Mouse (Mus musculus) limb, embryonic 12.5 days (tissue): Measurements from ENCODE around the gene Dnajb13. TPM values are rescaled to one million over a fixed set of nuclear protein-coding genes. Genes with fewer than 3 reads are reported as not detected.

Experiments
- ATAC-seq: fragments of 200-750 bp; cut with Nextera tagmentation; 2 replicates; pipeline ENCODE4 v1.8.0; 2017; ENCODE audit warnings: low read depth, moderate TSS enrichment; ENCODE audit not compliant: insufficient number of reproducible peaks, insufficient read depth, low FRiP score, low TSS enrichment
- H3K27ac ChIP-seq: fragments of 300-500 bp; sonication (generic); 2 replicates; pipeline ENCODE4 v1.5.1; 2016; ENCODE audit warnings: mild to moderate bottlenecking, moderate library complexity
- H3K27me3 ChIP-seq: fragments of 300-500 bp; sonication (generic); 2 replicates; pipeline ENCODE4 v1.6.1; 2016; ENCODE audit warnings: mild to moderate bottlenecking, moderate library complexity
- H3K36me3 ChIP-seq: fragments of 300-500 bp; sonication (generic); 2 replicates; pipeline ENCODE4 v1.6.1; 2016; ENCODE audit warnings: mild to moderate bottlenecking, moderate library complexity
- H3K4me1 ChIP-seq: fragments of 300-500 bp; sonication (generic); replicated peaks from 2 replicates; pipeline ENCODE4 v1.6.1; 2016
- H3K4me2 ChIP-seq: fragments of 300-500 bp; sonication (generic); 2 replicates; pipeline ENCODE4 v1.6.1; 2016; ENCODE audit warnings: mild to moderate bottlenecking, moderate library complexity
- H3K4me3 ChIP-seq: fragments of 300-500 bp; sonication (generic); replicated peaks from 2 replicates; pipeline ENCODE4 v1.5.1; 2016; ENCODE audit warnings: mild to moderate bottlenecking
- H3K9ac ChIP-seq: fragments of 300-500 bp; sonication (generic); replicated peaks from 2 replicates; pipeline ENCODE4 v1.6.1; 2016; ENCODE audit warnings: mild to moderate bottlenecking, moderate library complexity
- H3K9me3 ChIP-seq: fragments of 300-500 bp; sonication (generic); 2 replicates; pipeline ENCODE4 v1.6.1; 2016; ENCODE audit warnings: mild to moderate bottlenecking, moderate library complexity
- WGBS: fragments of 180-500 bp; shearing (Covaris S2); methylation state at CpG from one replicate; pipeline ENCODE4 v1.1.7; 2016; 5-methylcytosine and 5-hydroxymethylcytosine counted together
- polyA plus RNA-seq: library from polyadenylated mRNA; unstranded; fragments of >200 nt; fragmentation: Nextera tagmentation; extraction: Ambion mirVana; gene quantifications from 2 replicates; pipeline ENCODE4 v1.2.1, GENCODE M21; 2016

Dnajb13 gene
- polyA plus RNA-seq, 1 experiment from 2014 or later: 0.35 TPM

DNA sequence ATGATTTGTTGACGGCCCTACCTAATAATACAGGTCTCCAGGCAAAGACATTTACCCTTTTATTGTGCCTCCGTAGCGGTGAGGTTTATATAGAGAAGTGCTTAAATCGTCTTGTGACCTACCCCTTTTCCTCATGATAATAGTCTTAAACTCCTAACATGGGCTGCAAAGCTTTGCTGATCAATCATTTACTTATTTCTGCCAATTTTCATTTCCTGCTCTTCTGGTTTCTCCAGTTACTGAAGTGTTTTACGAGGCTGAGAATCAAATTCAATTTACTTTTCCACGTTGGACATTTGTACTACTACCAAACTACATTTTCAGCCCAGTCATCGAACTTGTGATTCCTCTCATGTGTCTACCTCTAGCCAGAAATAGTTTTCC lies 22.8 kb upstream of the Dnajb13 start:
- peak overlapping the region; percentile 69 for H3K9ac ChIP-seq
- H3K36me3 ChIP-seq: peaks cover 18% of the 10 kb centered on the region
- peak overlapping the region; percentile 77 for H3K4me2 ChIP-seq
- no peak for ATAC-seq
- H3K4me3 ChIP-seq: peak overlapping the region; percentile 69
- H3K4me1 ChIP-seq: peaks cover 11% of the 10 kb centered on the region
- H3K9me3 ChIP-seq: no peaks in the 10 kb centered on the region
- WGBS: 31% methylated on average over 7 of the region's 7 CpGs
- peak overlapping the region; percentile 86 for H3K27ac ChIP-seq
- H3K27me3 ChIP-seq: no peaks in the 10 kb centered on the region

DNA sequence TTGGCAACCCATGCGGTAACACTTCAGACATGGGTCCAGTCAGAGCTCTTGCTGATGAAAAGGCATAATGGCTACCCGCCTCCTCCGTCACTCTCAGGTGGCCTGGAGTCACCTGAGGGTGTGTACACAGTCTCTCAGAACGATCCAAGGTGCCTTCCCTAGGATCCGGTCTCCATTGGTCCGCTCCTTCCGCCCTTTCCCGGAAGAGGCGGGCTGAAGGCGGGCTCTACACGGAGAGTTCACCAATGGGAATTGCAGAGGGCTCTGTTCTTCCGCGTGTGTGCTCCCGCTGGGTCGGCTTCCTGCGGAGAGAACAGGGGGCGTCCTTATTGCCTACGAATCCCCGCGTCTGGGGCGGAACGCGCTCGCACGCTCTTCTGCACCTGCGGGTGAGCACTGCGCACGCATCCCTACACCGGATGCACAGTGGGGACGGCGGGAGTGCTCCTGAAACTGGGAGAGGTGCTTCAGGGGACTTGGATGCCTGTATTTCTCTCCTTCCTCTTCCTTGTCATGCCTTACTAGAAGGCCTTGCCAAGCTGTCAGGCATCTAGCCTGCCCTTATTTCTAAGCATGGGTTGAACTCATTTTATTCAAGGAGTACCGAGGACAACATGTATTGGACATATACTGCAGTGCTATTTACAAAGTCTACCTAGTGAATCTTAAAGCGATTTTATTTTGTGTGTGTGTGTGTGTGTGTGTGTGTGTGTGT lies 22.2 kb upstream of the Dnajb13 start, which contains the start of gene Coa4:
Coa4 (plus strand) TSS at position 268 of the 715 bp plus-strand sequence.
- peaks cover 18% of the 10 kb centered on the region for H3K36me3 ChIP-seq
- H3K9ac ChIP-seq: peak within 1 kb of the TSS; percentile 69
- peaks cover 11% of the 10 kb centered on the region for H3K4me1 ChIP-seq
- no peaks in the 10 kb centered on the region for H3K27me3 ChIP-seq
- no peaks in the 10 kb centered on the region for H3K9me3 ChIP-seq
- H3K27ac ChIP-seq: peak within 1 kb of the TSS; percentile 86
- H3K4me3 ChIP-seq: peak within 1 kb of the TSS; percentile 69
- 1% methylated on average over 33 of the region's 33 CpGs for WGBS
- peak; percentile 98 for ATAC-seq
- peak within 1 kb of the TSS; percentile 77 for H3K4me2 ChIP-seq

GRCm38 (mm10) chr7:100535831-100536230 lies 21.1 kb upstream of the Dnajb13 start:
- Histone ChIP-seq H3K36me3 (peaks cover 18% of the 10 kb centered on the region), H3K27ac (no peak overlapping the region), H3K4me3 (no peak overlapping the region), H3K9ac (no peak overlapping the region), H3K4me1 (peaks cover 11% of the 10 kb centered on the region), H3K4me2 (no peak overlapping the region), H3K9me3 (no peaks in the 10 kb centered on the region), H3K27me3 (no peaks in the 10 kb centered on the region)
- ATAC-seq: no peak
- WGBS: 86% methylated on average over 2 of the region's 2 CpGs

GRCm38 (mm10) chr7:100534216-100534615 lies 19.5 kb upstream of the Dnajb13 start:
- Histone ChIP-seq H3K9ac (no peak overlapping the region), H3K9me3 (no peaks in the 10 kb centered on the region), H3K27ac (no peak overlapping the region), H3K4me3 (no peak overlapping the region), H3K36me3 (peaks cover 5% of the 10 kb centered on the region), H3K4me2 (no peak overlapping the region), H3K4me1 (peaks cover 11% of the 10 kb centered on the region), H3K27me3 (no peaks in the 10 kb centered on the region)
- WGBS: 94% methylated on average over 3 of the region's 3 CpGs
- no peak for ATAC-seq

DNA sequence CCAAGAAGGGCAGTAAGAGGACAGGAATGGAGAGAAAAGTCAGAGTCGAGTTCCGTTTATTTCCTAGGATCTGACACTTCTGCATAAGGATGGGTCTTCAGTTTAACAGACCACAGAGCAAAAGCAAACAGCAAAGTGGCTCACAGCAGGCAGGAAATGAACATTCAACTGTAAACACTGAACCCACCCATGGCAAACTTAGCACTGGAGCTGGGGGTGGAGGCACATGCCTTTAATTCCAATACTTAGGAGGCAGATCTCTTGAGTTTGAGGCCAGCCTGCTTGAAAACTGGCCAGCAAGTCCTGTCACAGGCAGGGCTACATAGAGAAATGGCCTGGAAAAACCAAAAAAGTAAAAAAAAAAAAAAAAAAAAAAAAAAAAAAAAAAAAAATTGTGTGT lies 18.7 kb upstream of the Dnajb13 start:
- no peak overlapping the region for H3K27ac ChIP-seq
- H3K9ac ChIP-seq: no peak overlapping the region
- H3K4me3 ChIP-seq: no peak overlapping the region
- H3K4me1 ChIP-seq: peaks cover 11% of the 10 kb centered on the region
- H3K27me3 ChIP-seq: no peaks in the 10 kb centered on the region
- no peak for ATAC-seq
- no peak overlapping the region for H3K4me2 ChIP-seq
- 80% methylated on average over 2 of the region's 2 CpGs for WGBS
- H3K36me3 ChIP-seq: no peaks in the 10 kb centered on the region
- H3K9me3 ChIP-seq: no peaks in the 10 kb centered on the region

GRCm38 (mm10) chr7:100530766-100531165 lies 16.0 kb upstream of the Dnajb13 start:
- 90% methylated on average over 5 of the region's 5 CpGs for WGBS

GRCm38 (mm10) chr7:100524669-100525068 lies 9.9 kb upstream of the Dnajb13 start:
- Histone ChIP-seq H3K36me3 (no peaks in the 10 kb centered on the region), H3K27ac (no peak overlapping the region), H3K9ac (no peak overlapping the region), H3K9me3 (no peaks in the 10 kb centered on the region), H3K4me3 (no peak overlapping the region), H3K27me3 (no peaks in the 10 kb centered on the region), H3K4me1 (no peaks in the 10 kb centered on the region), H3K4me2 (no peak overlapping the region)
- WGBS: 77% methylated on average over 8 of the region's 8 CpGs
- ATAC-seq: no peak

More at GRCm38 (mm10) chr7:100530766-100531165, 16.0 kb upstream of the Dnajb13 start:
- Histone ChIP-seq H3K9ac (no peak overlapping the region), H3K36me3 (no peaks in the 10 kb centered on the region), H3K4me3 (no peak overlapping the region), H3K4me1 (no peaks in the 10 kb centered on the region), H3K27me3 (no peaks in the 10 kb centered on the region), H3K27ac (no peak overlapping the region), H3K4me2 (no peak overlapping the region), H3K9me3 (no peaks in the 10 kb centered on the region)
- no peak for ATAC-seq

- H3K4me3 ChIP-seq: no peak overlapping the region
- H3K27ac ChIP-seq: no peak overlapping the region
- no peaks in the 10 kb centered on the region for H3K36me3 ChIP-seq
- WGBS: 82% methylated on average over 3 of the region's 3 CpGs
- no peaks in the 10 kb centered on the region for H3K9me3 ChIP-seq
- no peak overlapping the region for H3K9ac ChIP-seq
- H3K4me1 ChIP-seq: no peaks in the 10 kb centered on the region
- ATAC-seq: no peak
- H3K27me3 ChIP-seq: no peaks in the 10 kb centered on the region
- H3K4me2 ChIP-seq: no peak overlapping the region
Observed at GRCm38 (mm10) chr7:100522222-100522621, 7.5 kb upstream of the Dnajb13 start.

GRCm38 (mm10) chr7:100520663-100521285 lies 6.0 kb upstream of the Dnajb13 start:
- no peak; the same call in 1 of the 2 replicates for ATAC-seq
- no peaks in the 10 kb centered on the region for H3K27me3 ChIP-seq
- H3K4me2 ChIP-seq: peak overlapping the region; percentile 20; the same call in 1 of the 2 replicates
- H3K9me3 ChIP-seq: no peaks in the 10 kb centered on the region
- H3K36me3 ChIP-seq: no peaks in the 10 kb centered on the region
- 21% methylated on average over 10 of the region's 10 CpGs for WGBS
- no peak overlapping the region for H3K4me3 ChIP-seq
- no peak overlapping the region for H3K9ac ChIP-seq
- no peaks in the 10 kb centered on the region for H3K4me1 ChIP-seq
- H3K27ac ChIP-seq: no peak overlapping the region

GRCm38 (mm10) chr7:100520204-100520603 lies 5.4 kb upstream of the Dnajb13 start:
- no peak overlapping the region for H3K4me3 ChIP-seq
- no peak overlapping the region for H3K4me2 ChIP-seq
- no peaks in the 10 kb centered on the region for H3K36me3 ChIP-seq
- ATAC-seq: no peak
- no peaks in the 10 kb centered on the region for H3K27me3 ChIP-seq
- H3K4me1 ChIP-seq: no peaks in the 10 kb centered on the region
- 68% methylated on average over 7 of the region's 7 CpGs for WGBS
- no peak overlapping the region for H3K9ac ChIP-seq
- no peak overlapping the region for H3K27ac ChIP-seq
- H3K9me3 ChIP-seq: no peaks in the 10 kb centered on the region

DNA sequence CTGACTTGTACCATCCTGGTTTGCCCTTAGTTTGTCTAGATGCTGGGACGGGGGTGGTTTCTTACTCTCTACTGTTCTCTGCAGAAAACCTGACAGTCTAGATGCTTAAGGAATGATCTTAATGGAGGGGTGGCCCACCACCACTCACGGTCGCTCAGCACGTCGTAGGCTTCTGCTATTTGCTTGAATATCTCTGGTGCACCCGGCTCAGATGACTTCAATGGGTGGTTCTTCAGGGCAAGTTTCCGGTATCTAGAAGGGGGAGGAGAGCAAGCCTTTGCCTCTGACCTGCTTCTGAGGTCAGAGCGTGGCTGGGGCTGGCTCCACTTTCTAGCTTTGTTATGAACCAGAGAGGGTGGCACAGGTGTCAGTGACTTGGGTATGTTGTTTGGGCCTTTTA lies 3.2 kb downstream of the Dnajb13 start:
- no peak for ATAC-seq
- no peaks in the 10 kb centered on the region for H3K9me3 ChIP-seq
- H3K9ac ChIP-seq: no peak overlapping the region
- H3K27ac ChIP-seq: no peak overlapping the region
- no peaks in the 10 kb centered on the region for H3K36me3 ChIP-seq
- H3K4me3 ChIP-seq: no peak overlapping the region
- 76% methylated on average over 8 of the region's 8 CpGs for WGBS
- peaks cover 17% of the 10 kb centered on the region for H3K4me1 ChIP-seq
- H3K4me2 ChIP-seq: no peak overlapping the region
- H3K27me3 ChIP-seq: peaks cover 14% of the 10 kb centered on the region; the same call in 1 of the 2 replicates
